Mouse (Mus musculus) ES-Bruce4 (cell line): ENCODE measurements around the gene Mgp. TPM values are rescaled to one million over a fixed set of nuclear protein-coding genes. Genes with fewer than 3 reads are reported as not detected.

Source experiments
- H3K27ac ChIP-seq: 2 replicates; pipeline ENCODE4 v1.5.1; 2012; ENCODE audit warnings: low read length, inconsistent platforms; ENCODE audit not compliant: insufficient read depth
- H3K27me3 ChIP-seq: 2 replicates; pipeline ENCODE4 v1.6.1; 2012; ENCODE audit warnings: mild to moderate bottlenecking, low read length, inconsistent platforms; ENCODE audit not compliant: control insufficient read depth, poor library complexity, insufficient read depth, severe bottlenecking
- H3K36me3 ChIP-seq: 2 replicates; pipeline ENCODE4 v1.6.1; 2012; ENCODE audit warnings: inconsistent platforms, mild to moderate bottlenecking, low read length, moderate library complexity; ENCODE audit not compliant: control insufficient read depth, poor library complexity, insufficient read depth, severe bottlenecking
- H3K4me1 ChIP-seq: one replicate; pipeline ENCODE4 v1.8.1; 2011; ENCODE audit warnings: low read length; ENCODE audit not compliant: control insufficient read depth, insufficient read depth
- H3K4me3 ChIP-seq: 2 replicates; pipeline ENCODE4 v1.5.1; 2011; ENCODE audit warnings: low read depth, mild to moderate bottlenecking, low read length
- H3K9ac ChIP-seq: 2 replicates; pipeline ENCODE4 v1.6.1; 2012; ENCODE audit warnings: low read depth, mild to moderate bottlenecking, inconsistent platforms; ENCODE audit not compliant: poor library complexity, severe bottlenecking
- H3K9me3 ChIP-seq: replicated peaks from 2 replicates; pipeline ENCODE4 v1.6.1; 2012; ENCODE audit warnings: mild to moderate bottlenecking, low read length, inconsistent platforms; ENCODE audit not compliant: control insufficient read depth, poor library complexity, insufficient read depth, severe bottlenecking
- CTCF ChIP-seq: IDR thresholded peaks from one replicate; pipeline ENCODE4 v1.8.1; 2011; ENCODE audit warnings: low read depth, low read length
- EP300 ChIP-seq: IDR thresholded peaks from 2 replicates; pipeline ENCODE4 v1.6.1; 2011; ENCODE audit warnings: low read depth, low read length; ENCODE audit not compliant: insufficient read depth
- POLR2A ChIP-seq: IDR thresholded peaks from one replicate; pipeline ENCODE4 v1.8.1; 2011; ENCODE audit warnings: low read length; ENCODE audit not compliant: insufficient read depth
- polyA plus RNA-seq: library from polyadenylated mRNA; stranded (reverse); fragments of >200 nt; gene quantifications from 2 replicates; pipeline ENCODE4 v1.2.4, GENCODE M21; 2011; ENCODE audit warnings: low read depth; ENCODE audit not compliant: missing spikeins, insufficient read depth, insufficient read length

Gene Mgp
- polyA plus RNA-seq, 1 experiment = 9.7 TPM

DNA sequence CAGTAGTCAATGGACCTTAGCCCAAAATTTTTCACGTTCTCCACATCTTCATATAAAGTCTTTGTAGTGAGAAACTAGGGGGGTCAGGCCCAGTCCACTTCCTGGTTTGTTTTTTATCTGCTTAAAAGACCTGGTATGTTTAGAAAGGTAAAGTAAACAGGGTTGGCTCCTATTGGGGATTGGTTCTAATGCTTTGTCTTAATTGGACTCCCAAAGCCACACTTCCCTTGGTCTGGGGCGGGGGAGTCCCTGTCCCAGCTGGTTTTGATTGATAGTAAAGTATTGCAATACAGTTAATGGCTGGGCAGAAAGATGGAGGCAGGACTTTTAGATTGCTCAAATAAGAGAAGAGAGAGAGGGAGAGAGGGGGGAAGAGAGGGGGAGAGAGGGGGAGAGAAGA lies 25.4 kb upstream of the Mgp start:
- Histone ChIP-seq H3K4me3 (no peak overlapping the region), H3K9me3 (no peaks in the 10 kb centered on the region), H3K36me3 (no peaks in the 10 kb centered on the region), H3K27me3 (no peaks in the 10 kb centered on the region), H3K27ac (no peak overlapping the region), H3K4me1 (no peaks in the 10 kb centered on the region), H3K9ac (no peak overlapping the region)
- TF ChIP-seq CTCF = no peak
- no peak for TF ChIP-seq POLR2A
- TF ChIP-seq EP300 = no peak

DNA sequence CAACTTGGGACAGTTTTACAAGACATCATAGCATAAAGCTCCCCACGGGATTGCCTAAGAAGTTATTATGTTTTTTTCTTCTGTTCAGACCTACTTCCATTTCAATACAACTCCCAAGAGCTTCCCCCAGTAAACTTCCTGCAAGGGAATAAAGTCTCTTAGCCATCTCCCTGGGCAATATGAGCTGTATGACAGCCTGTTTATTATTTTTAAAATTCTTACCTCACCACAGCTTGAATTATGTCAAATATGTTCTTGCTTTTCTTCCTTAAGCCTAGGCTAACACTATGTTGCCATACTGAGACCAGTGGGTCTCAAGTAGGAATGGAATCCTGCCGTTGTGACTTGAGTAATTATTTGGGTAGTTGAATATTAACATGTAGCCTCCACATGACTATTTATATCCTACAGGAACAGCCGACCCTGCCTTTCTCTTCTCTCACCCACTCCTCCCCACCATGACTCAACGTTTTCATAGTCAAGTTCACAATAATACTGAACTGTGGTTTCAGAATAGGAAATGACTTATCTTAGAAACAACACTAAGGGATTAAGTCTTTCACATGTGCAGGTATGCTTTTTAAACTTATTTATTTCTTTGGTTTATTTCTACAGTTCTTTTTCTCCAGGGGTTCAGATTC lies 24.9 kb upstream of the Mgp start:
- Histone ChIP-seq H3K9me3 (no peaks in the 10 kb centered on the region), H3K27ac (no peak overlapping the region), H3K27me3 (no peaks in the 10 kb centered on the region), H3K36me3 (no peaks in the 10 kb centered on the region), H3K9ac (no peak overlapping the region), H3K4me1 (no peaks in the 10 kb centered on the region), H3K4me3 (no peak overlapping the region)
- TF ChIP-seq CTCF = no peak
- TF ChIP-seq EP300 = no peak
- TF ChIP-seq POLR2A = no peak

- TF ChIP-seq CTCF (no peak), POLR2A (no peak), EP300 (no peak)
- H3K27me3 ChIP-seq = no peaks in the 10 kb centered on the region
- H3K9me3 ChIP-seq = no peaks in the 10 kb centered on the region
- no peak overlapping the region for H3K4me3 ChIP-seq
- no peak overlapping the region for H3K9ac ChIP-seq
- H3K27ac ChIP-seq = no peak overlapping the region
- no peaks in the 10 kb centered on the region for H3K4me1 ChIP-seq
- no peaks in the 10 kb centered on the region for H3K36me3 ChIP-seq
Measured at GRCm38 (mm10) chr6:136898954-136899353, 23.3 kb upstream of the Mgp start.

DNA sequence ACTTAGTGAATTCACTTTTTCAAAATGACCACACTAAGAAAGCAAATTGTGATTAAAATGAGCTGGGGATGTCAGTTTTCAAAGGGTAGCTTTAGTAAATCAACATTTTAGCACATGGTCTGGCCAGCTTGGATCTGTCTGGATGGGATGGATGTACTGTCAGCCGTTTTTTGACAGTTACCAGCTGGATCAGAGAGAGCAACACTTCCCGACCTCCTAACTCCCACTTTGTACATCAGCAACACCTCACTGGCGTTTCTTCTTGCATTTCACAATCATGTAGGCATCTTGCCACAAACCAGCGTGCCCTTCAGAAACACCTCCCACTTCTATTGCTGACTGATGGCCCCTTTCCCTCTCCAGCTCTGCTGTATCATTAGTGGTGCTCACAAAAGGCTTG lies 22.6 kb upstream of the Mgp start:
- Histone ChIP-seq H3K4me1 (no peaks in the 10 kb centered on the region), H3K9me3 (no peaks in the 10 kb centered on the region), H3K27ac (no peak overlapping the region), H3K36me3 (no peaks in the 10 kb centered on the region), H3K4me3 (no peak overlapping the region), H3K27me3 (no peaks in the 10 kb centered on the region), H3K9ac (no peak overlapping the region)
- TF ChIP-seq EP300 (no peak), POLR2A (no peak), CTCF (no peak)

- H3K9ac ChIP-seq = no peak overlapping the region
- H3K27ac ChIP-seq = no peak overlapping the region
Measured at GRCm38 (mm10) chr6:136897789-136898188, 22.2 kb upstream of the Mgp start.

DNA sequence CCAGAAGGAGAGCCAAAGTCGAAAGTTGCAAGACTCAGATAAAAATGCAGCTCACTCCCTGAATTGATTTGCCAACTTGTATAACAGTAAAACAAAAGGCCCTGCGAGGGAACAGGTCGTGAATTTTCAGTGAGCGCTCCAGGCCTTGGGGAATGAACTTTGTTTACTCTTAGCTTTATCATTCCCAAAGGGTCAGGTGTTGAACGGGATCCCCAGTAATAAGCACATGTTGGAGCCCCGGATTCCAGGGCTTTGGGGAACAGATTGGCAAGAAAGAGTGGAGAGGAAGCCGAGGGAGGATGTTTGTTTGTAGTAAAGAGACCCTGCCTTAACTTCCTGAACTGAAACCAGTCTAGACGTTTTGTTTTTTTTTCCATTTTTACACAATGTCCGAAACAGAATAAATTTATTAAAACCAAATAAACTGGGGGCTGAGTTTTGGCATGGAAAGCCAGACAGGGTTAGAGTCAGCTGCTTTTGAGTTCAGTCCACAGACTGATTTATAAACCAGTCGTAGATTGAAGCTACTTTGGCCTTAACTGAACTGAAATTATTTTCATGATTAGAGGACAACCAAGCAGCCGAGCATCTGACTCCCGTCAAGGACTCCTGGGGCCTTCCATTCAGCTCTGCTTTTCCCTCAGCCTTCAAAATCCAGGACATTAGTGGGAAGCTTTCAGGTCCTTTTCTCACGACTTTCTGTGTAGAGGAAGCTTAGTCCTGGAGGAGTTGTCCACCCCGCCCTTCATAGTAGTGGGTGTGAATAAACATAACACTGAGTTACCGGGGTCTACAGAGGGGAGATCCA lies 19.1 kb upstream of the Mgp start:
- Histone ChIP-seq H3K27ac (no peak overlapping the region), H3K9ac (no peak overlapping the region), H3K36me3 (no peaks in the 10 kb centered on the region), H3K27me3 (no peaks in the 10 kb centered on the region), H3K4me3 (no peak overlapping the region), H3K4me1 (no peaks in the 10 kb centered on the region), H3K9me3 (no peaks in the 10 kb centered on the region)
- TF ChIP-seq POLR2A (no peak), EP300 (no peak), CTCF (no peak)

More at GRCm38 (mm10) chr6:136897789-136898188, 22.2 kb upstream of the Mgp start:
- Histone ChIP-seq H3K36me3 (no peaks in the 10 kb centered on the region), H3K9me3 (no peaks in the 10 kb centered on the region), H3K27me3 (no peaks in the 10 kb centered on the region), H3K4me3 (no peak overlapping the region), H3K4me1 (no peaks in the 10 kb centered on the region)
- TF ChIP-seq EP300 = no peak
- no peak for TF ChIP-seq CTCF
- no peak for TF ChIP-seq POLR2A
